Mouse (Mus musculus) T-helper 17 cell (primary cell): ENCODE data around the gene Cbx5.

Source experiments
- in situ Hi-C, 2 experiments: fragments of 300-600 bp; cut with MboI, MseI; formaldehyde crosslinking; loops; 1 replicate in 1 of 2; 2 replicates in 1 of 2; pipeline ENCODE4 v1.15.1; 2025; ENCODE audit warnings: high pct_unique_total_duplicates in 2 of 2

Gene Cbx5

DNA sequence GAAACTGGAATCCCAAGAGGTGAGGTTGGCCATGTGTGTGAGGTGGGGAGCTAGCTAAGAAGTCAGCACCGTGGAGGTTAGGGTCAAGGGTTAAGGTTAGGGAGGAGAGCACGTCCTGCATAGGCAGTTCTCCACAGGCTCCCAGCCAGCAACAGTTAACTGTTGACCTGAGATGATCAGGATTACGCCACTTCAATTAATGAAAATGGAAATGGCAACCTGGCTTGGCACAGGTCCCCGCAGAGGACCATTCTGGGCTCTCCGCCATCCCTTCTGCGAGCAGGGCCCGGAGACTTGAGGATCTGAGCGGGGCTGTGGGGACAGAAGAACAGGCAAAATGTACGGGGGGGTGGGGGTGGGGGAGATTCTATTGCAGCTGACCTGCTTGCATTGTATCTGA, 91.8 kb downstream of the Cbx5 start:
- in situ Hi-C loops = no loop called here

DNA sequence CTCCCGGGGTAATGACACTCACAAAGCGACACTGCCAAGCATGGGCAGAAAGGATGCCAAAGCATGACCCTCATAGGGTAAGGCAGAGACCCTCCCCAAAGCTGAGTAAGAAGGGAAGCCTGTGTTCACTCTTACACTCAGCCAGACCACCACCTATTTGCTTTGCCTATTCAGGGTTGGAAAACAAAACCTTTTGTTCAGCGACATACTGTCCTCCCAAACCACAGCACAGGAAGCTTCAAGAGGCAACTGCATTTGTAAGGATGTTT, 92.3 kb downstream of the Cbx5 start:
- in situ Hi-C loops = no loop called here

DNA sequence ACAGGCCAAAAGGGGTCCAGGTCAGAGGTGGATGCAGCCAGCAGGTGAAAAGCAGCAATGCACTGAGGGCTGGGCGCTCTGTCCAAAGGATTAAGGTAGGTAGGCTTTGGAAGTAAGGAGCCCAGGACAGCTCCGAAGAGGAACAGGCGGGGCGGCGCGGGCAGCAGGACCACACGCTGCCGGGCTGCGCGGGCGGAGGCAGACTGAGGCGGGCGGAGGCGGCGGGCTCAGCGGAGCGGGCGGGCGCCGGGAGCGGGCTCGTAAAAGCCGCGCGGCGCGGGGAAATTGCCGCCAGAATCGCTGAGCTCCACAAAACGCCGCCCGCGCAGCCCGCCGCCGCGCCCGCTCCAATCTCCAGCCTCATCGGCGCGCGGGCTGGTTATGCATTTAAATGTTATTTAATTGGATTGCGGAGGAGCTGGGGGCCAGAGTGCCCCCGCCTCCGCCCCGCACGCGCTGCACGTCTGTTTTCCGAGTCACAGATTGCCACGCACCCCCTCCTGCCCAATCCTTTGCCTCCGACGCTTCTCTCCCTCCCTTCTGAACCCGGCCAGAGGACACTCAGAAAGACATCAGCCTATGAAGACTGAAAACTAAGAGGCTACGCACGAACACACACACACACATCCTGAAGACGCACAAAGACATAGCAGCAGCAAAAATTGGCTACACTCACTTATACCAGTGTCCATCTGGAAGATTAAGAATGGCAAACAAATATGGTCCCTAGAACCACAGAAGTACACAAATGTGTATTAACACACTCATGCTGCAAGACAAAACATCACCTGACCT, 92.8 kb downstream of the Cbx5 start:
- in situ Hi-C loops = no loop called here

DNA sequence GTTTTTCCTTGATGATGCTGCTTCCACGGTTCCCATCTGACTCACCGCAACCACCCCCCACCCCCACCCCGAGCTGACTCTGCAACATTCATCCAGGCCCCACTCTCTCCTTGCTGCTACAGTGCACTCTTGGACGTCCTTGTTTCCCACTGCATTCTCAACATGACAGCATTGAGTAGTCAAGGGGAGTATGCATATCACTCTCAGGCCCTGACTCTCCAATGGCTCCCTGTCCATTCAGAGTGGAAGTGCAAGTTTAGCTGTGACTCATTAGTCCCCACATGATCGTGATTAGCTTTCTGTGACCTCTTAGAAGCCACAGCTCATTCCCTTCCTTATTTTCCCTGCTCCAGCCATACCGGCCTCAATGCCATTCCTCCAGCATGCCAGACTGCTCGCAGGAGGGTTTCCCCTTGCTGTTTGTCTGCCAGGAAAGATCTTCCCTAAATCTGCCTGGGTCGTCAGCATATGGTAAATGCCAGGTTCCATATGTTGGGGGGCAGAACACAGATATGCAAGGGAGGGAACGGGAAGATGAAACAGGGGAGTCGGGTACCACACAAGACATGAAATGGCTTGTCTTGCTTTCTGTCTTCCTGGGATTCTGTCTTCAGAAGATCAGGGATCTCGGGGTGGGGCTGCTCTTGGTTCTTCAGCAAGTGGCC, 93.8 kb downstream of the Cbx5 start:
- in situ Hi-C loops = no loop called here

DNA sequence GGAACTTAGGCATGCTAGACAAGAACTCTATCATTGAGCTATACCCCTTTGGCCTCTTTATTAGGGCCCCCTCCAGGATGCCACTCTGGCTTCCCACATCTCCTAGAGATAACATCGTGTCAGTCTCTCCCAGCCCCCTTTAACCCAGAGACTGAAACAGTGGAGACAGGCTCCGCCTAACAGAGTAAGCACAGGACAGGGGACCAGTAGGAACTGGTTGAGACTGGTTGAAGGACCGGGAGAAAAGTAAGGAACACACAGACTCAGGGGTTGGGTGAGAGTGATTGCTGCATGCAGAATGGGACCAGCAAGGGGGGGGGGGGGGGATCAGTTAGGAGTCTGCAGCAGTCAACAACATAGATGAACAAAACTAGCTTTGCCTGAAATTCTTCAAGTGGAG, 95.4 kb downstream of the Cbx5 start:
- in situ Hi-C loops = no loop called here
